Mouse (Mus musculus) bone marrow macrophage, adult 2 months (primary cell): ENCODE measurements around the gene Tomm5.

Source experiments
- CTCF ChIP-seq: IDR thresholded peaks from 2 replicates; pipeline ENCODE4 v1.5.1; 2012; ENCODE audit warnings: low read depth, mild to moderate bottlenecking, low read length, moderate library complexity
- POLR2A ChIP-seq: IDR thresholded peaks from 2 replicates; pipeline ENCODE4 v1.6.1; 2012; ENCODE audit warnings: mild to moderate bottlenecking, low read depth, low read length, borderline replicate concordance

DNA sequence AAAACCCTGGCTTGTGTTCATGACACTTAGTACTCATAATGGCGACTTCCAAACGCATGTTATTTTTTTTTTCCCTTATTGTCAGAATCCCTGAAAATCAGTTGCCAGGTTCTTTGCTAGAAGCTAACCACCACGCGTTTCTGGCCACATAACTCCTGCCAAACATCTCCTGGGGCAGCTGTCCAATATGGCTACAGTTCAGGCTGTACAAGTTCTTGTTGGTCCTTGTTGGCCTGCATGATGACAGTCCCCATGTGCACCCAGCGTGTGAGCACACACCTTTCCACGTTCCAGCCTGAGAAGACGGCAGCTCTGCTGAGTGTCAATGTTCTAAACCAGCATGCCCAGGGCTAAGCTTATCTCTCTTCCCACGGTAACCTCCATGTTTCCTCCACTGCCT, 52.5 kb downstream of the Tomm5 start:
- TF ChIP-seq POLR2A (no peak), CTCF (no peak)
